Comparison of ENCODE assay signal across 15 mouse cellular contexts in the genomic region with DNA sequence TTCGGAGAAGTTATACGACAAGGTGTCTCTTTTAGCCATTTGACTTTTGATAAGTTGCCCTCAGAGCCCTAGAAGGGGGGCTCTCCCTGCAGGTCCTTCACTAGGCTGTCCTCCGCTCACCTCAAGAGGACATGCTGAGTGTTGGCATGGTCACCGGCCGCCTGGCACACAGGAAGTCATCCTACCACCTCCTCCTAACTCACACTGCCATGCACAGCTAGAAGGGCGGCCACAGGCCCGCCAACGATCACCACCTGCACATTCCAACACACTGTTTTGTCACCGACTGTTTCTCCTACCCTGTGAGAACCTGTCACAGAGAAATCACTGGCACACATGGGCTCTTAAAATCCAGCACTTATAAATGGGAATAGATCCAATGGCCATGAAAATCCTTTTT.
DNase-seq lines count a peak whose midpoint lies in the region; ATAC-seq and TF ChIP-seq lines count a peak whose summit lies in the region.
"Had no signal": no experiment of that assay in that cellular context is flagged by ENCODE, and none has a peak within 500 bp of the region (broad histone marks: within the 10 kb centered on the region; RNA-seq: fewer than 3 reads in every experiment).

No protein-coding gene starts in this region.

- H3K4me1 ChIP-seq in heart, postnatal 0 days (ENCODE audit: control insufficient read depth, insufficient read depth) = peaks cover 7% of the 10 kb centered on the region; the same call in 1 of the 2 replicates

- no peak overlapping the region for H3K27ac ChIP-seq in heart, postnatal 0 days (ENCODE audit: low read depth)
- H3K27ac ChIP-seq in left cerebral cortex, adult 2 months = peak overlapping the region; percentile 12; the same call in 1 of the 2 replicates
- H3K27ac ChIP-seq: embryonic facial prominence, embryonic 13.5 days; forebrain, embryonic 10.5 days; gastrocnemius, adult 2 months had no signal

- H3K36me3 ChIP-seq in heart, postnatal 0 days (replicated peaks; ENCODE audit: control insufficient read depth, insufficient read depth, low read length) = no peaks in the 10 kb centered on the region
- H3K36me3 ChIP-seq: embryonic facial prominence, embryonic 13.5 days; forebrain, embryonic 10.5 days; heart, embryonic 12.5 days; intestine, embryonic 15.5 days had no signal

- H3K4me3 ChIP-seq in heart, postnatal 0 days (ENCODE audit: low read depth, low read length) = no peak overlapping the region
- no peak overlapping the region for H3K4me3 ChIP-seq in left cerebral cortex, adult 2 months
- H3K4me3 ChIP-seq: embryonic facial prominence, embryonic 13.5 days; forebrain, embryonic 10.5 days; gastrocnemius, adult 2 months; heart, embryonic 12.5 days; intestine, embryonic 15.5 days had no signal

- no peak overlapping the region for H3K4me2 ChIP-seq in heart, postnatal 0 days (ENCODE audit: low read depth, low read length)
- H3K4me2 ChIP-seq: embryonic facial prominence, embryonic 13.5 days; heart, embryonic 12.5 days; liver, embryonic 11.5 days had no signal

- no peak for DNase-seq in heart, postnatal 0 days (ENCODE audit: low spot score)
- DNase-seq in heart, postnatal 4 days = no peak
- no peak for DNase-seq in left cerebral cortex, adult 2 months (ENCODE audit: extremely low spot score in 1 of 2, low spot score in 2 of 2)
- no peak for DNase-seq in left cerebral cortex, adult 9 months (ENCODE audit: low spot score in 2 of 2)
- peak; percentile 66 for DNase-seq in cerebellum, adult 18-20 months
- peak; percentile 74 to 85 for DNase-seq in cerebellum, postnatal 10 days
- no peak for DNase-seq in lung, postnatal 10 days
- DNase-seq: gastrocnemius, adult 2 months; right cerebral cortex, postnatal 4 days had no signal

- peak; percentile 49 for ATAC-seq in heart, postnatal 0 days (ENCODE audit: insufficient read depth, low read depth)
- ATAC-seq: CD4-positive, CD25-positive, alpha-beta regulatory T cell, adult 4 months had no signal

- no peak for TF ChIP-seq CTCF in heart, postnatal 0 days (IDR thresholded peaks at IDR 0.05; ENCODE audit: low read depth)
- TF ChIP-seq CTCF in left cerebral cortex, adult 2 months (IDR thresholded peaks at IDR 0.05) = no peak

- intact Hi-C loops in left cerebral cortex, adult 2 months (cut with DNase I) = no loop called here

- no peaks in the 10 kb centered on the region for H3K9me3 ChIP-seq in heart, postnatal 0 days (replicated peaks; ENCODE audit: control insufficient read depth, low read length)
- H3K9me3 ChIP-seq: embryonic facial prominence, embryonic 13.5 days; forebrain, embryonic 10.5 days; heart, embryonic 12.5 days; intestine, embryonic 15.5 days had no signal

- H3K27me3 ChIP-seq in heart, postnatal 0 days (ENCODE audit: control insufficient read depth, insufficient read depth, low read length) = no peaks in the 10 kb centered on the region
- H3K27me3 ChIP-seq: embryonic facial prominence, embryonic 13.5 days; intestine, embryonic 15.5 days had no signal

- 38% methylated on average over 9 of the region's 9 CpGs for WGBS in heart, postnatal 0 days

- H3K9ac ChIP-seq in heart, postnatal 0 days (replicated peaks; ENCODE audit: low read depth, low read length) = no peak overlapping the region
- H3K9ac ChIP-seq: embryonic facial prominence, embryonic 13.5 days; heart, embryonic 12.5 days; intestine, embryonic 15.5 days had no signal

- no peak for TF ChIP-seq EP300 in heart, postnatal 0 days (IDR thresholded peaks at IDR 0.05; ENCODE audit: low read depth)

Comparison
In these comparisons a context has a peak if more than half of its experiments do, and no peak if none do; other contexts are left out.
1. DNase-seq: peak in cerebellum, adult 18-20 months (2 of 2) and cerebellum, postnatal 10 days (2 of 2); none in heart, postnatal 0 days (single experiment), heart, postnatal 4 days (single experiment), left cerebral cortex, adult 2 months (0 of 2), left cerebral cortex, adult 9 months (0 of 2) and lung, postnatal 10 days (single experiment).